Mouse (Mus musculus) heart, adult 2 months (tissue): ENCODE data around the gene Asic3. TPM values are rescaled to one million over a fixed set of nuclear protein-coding genes. Genes with fewer than 3 reads are reported as not detected.

Source experiments
- DNase-seq, 2 experiments: peaks; one replicate each; pipeline ENCODE4 v3.0.0; 2021
- H3K27ac ChIP-seq: fragments of 200-600 bp; 2 replicates; pipeline ENCODE4 v1.8.1; 2022
- H3K27me3 ChIP-seq: fragments of 200-500 bp; 2 replicates; pipeline ENCODE4 v1.6.1; 2012; ENCODE audit warnings: mild to moderate bottlenecking, low read length, inconsistent platforms, mixed read lengths; ENCODE audit not compliant: control insufficient read depth, insufficient read depth
- H3K36me3 ChIP-seq: fragments of 200-500 bp; 2 replicates; pipeline ENCODE4 v1.6.1; 2012; ENCODE audit warnings: low read length, inconsistent platforms; ENCODE audit not compliant: control insufficient read depth, insufficient read depth
- H3K4me1 ChIP-seq: fragments of 200-500 bp; 2 replicates; pipeline ENCODE4 v1.6.1; 2011; ENCODE audit warnings: low read length; ENCODE audit not compliant: control insufficient read depth, insufficient read depth
- H3K4me3 ChIP-seq: fragments of 200-600 bp; 2 replicates; pipeline ENCODE4 v1.8.1; 2022
- H3K79me2 ChIP-seq: fragments of 200-500 bp; replicated peaks from 2 replicates; pipeline ENCODE4 v1.6.1; 2012; ENCODE audit warnings: mild to moderate bottlenecking, inconsistent platforms, low read length, moderate library complexity, mixed read lengths; ENCODE audit not compliant: control insufficient read depth, insufficient read depth
- H3K9ac ChIP-seq: fragments of 200-500 bp; 2 replicates; pipeline ENCODE4 v1.6.1; 2012; ENCODE audit warnings: low read depth, mild to moderate bottlenecking, control low read depth, inconsistent platforms, low read length, mixed read lengths
- CTCF ChIP-seq: fragments of 200-600 bp; IDR thresholded peaks from 2 replicates; pipeline ENCODE4 v1.8.1; 2022; ENCODE audit warnings: antibody characterized with exemption, mild to moderate bottlenecking, moderate library complexity
- EP300 ChIP-seq: fragments of 200-500 bp; IDR thresholded peaks from 2 replicates; pipeline ENCODE4 v1.6.1; 2011; ENCODE audit warnings: low read depth, low read length, control low read depth; ENCODE audit not compliant: insufficient read depth
- POLR2A ChIP-seq: fragments of 200-500 bp; IDR thresholded peaks from 2 replicates; pipeline ENCODE4 v1.6.1; 2011; ENCODE audit warnings: mild to moderate bottlenecking, low read depth, low read length, control low read depth; ENCODE audit not compliant: insufficient read depth
- WGBS: fragments of 180-500 bp; shearing (Covaris S2); methylation state at CpG from one replicate; pipeline ENCODE4 v1.1.7; 2018; 5-methylcytosine and 5-hydroxymethylcytosine counted together
- intact Hi-C: fragments of 180-260 bp; cut with DNase I; formaldehyde crosslinking; loops from one replicate; pipeline ENCODE4 v1.15.1; 2025
- polyA plus RNA-seq: library from polyadenylated mRNA; depleted of rRNA; stranded (reverse); fragments of >200 nt; gene quantifications from 2 replicates; pipeline ENCODE4 v1.2.3, GENCODE M21; 2012
- total RNA-seq, 2 experiments: library from RNA; stranded (reverse); gene quantifications; 2 replicates each; pipeline ENCODE4 v1.2.3; 2021

Asic3 gene
- total and polyA plus RNA-seq, 3 experiments = 0.14 to 0.59 TPM; not detected in 1

- intact Hi-C loops = loop anchor here (2.0 to 10.0 kb wide), 2 partner anchors 19 to 389 kb away; no protein-coding TSS in a partner anchor
- Histone ChIP-seq H3K4me1 (peaks cover 3% of the 10 kb centered on the region; the same call in 1 of the 2 replicates), H3K9ac (peak overlapping the region; percentile 19), H3K27me3 (no peaks in the 10 kb centered on the region), H3K4me3 (peak overlapping the region; percentile 76), H3K27ac (peak overlapping the region; percentile 97), H3K79me2 (no peaks in the 10 kb centered on the region), H3K36me3 (no peaks in the 10 kb centered on the region)
- TF ChIP-seq CTCF (0 out of 2 replicates have a peak, but pooled peaks have one; percentile 11), EP300 (no peak), POLR2A (no peak)
- DNase-seq = no peak
- 57% methylated on average over 20 of the region's 20 CpGs for WGBS
Observed at GRCm38 (mm10) chr5:24445428-24446080, 32.4 kb downstream of the Asic3 start.

GRCm38 (mm10) chr5:24446630-24447029 lies 33.4 kb downstream of the Asic3 start:
- Histone ChIP-seq H3K4me3 (no peak overlapping the region), H3K27me3 (no peaks in the 10 kb centered on the region), H3K4me1 (peaks cover 3% of the 10 kb centered on the region; the same call in 1 of the 2 replicates), H3K9ac (no peak overlapping the region), H3K27ac (no peak overlapping the region), H3K36me3 (no peaks in the 10 kb centered on the region), H3K79me2 (no peaks in the 10 kb centered on the region)
- no peak for TF ChIP-seq POLR2A
- no peak for TF ChIP-seq EP300
- no peak for TF ChIP-seq CTCF
- intact Hi-C loops = loop anchor here (10.0 kb wide), 1 partner anchor 388 kb away; no protein-coding TSS in a partner anchor
- WGBS = 89% methylated on average over 7 of the region's 7 CpGs
- no peak for DNase-seq

GRCm38 (mm10) chr5:24447624-24448298 lies 34.6 kb downstream of the Asic3 start, which contains the start of gene Tmub1:
Tmub1 (minus strand) TSS chr5:24447854.
- no peaks in the 10 kb centered on the region for H3K27me3 ChIP-seq
- DNase-seq = peak; percentile 88 to 89
- peak within 1 kb of the TSS; percentile 79 for H3K9ac ChIP-seq
- intact Hi-C loops = loop anchor here (10.0 kb wide), 1 partner anchor 387 kb away; no protein-coding TSS in a partner anchor
- TF ChIP-seq POLR2A (0 out of 2 replicates have a peak, but pooled peaks have one; percentile 25), CTCF (no peak), EP300 (no peak)
- WGBS = 3% methylated on average over 34 of the region's 34 CpGs
- no peaks in the 10 kb centered on the region for H3K79me2 ChIP-seq
- no peaks in the 10 kb centered on the region for H3K36me3 ChIP-seq
- peak within 1 kb of the TSS; percentile 81 for H3K27ac ChIP-seq
- peak within 1 kb of the TSS; percentile 58 for H3K4me3 ChIP-seq
- peaks cover 3% of the 10 kb centered on the region; the same call in 1 of the 2 replicates for H3K4me1 ChIP-seq

- intact Hi-C loops = loop anchor here (2.0 kb wide), 1 partner anchor 27 kb away; no protein-coding TSS in a partner anchor
- peaks cover 25% of the 10 kb centered on the region for H3K4me1 ChIP-seq
Observed at GRCm38 (mm10) chr5:24451264-24452029, 38.3 kb downstream of the Asic3 start.

GRCm38 (mm10) chr5:24452030-24452690 lies 39.0 kb downstream of the Asic3 start, which contains the start of gene Agap3:
Agap3 (plus strand) TSS chr5:24452177.
- Histone ChIP-seq H3K27me3 (no peaks in the 10 kb centered on the region), H3K4me1 (peaks cover 27% of the 10 kb centered on the region), H3K79me2 (peaks cover 6% of the 10 kb centered on the region), H3K27ac (peak within 1 kb of the TSS; percentile 93), H3K9ac (peak within 1 kb of the TSS; percentile 90), H3K36me3 (no peaks in the 10 kb centered on the region), H3K4me3 (peak within 1 kb of the TSS; percentile 70)
- intact Hi-C loops = no loop called here
- peak; percentile 53 to 65 for DNase-seq
- TF ChIP-seq CTCF = no peak
- no peak for TF ChIP-seq POLR2A
- WGBS = 2% methylated on average over 76 of the region's 85 CpGs

More at GRCm38 (mm10) chr5:24451264-24452029, 38.3 kb downstream of the Asic3 start:
- WGBS = 5% methylated on average over 54 of the region's 66 CpGs
- peaks cover 4% of the 10 kb centered on the region; the same call in 1 of the 2 replicates for H3K79me2 ChIP-seq
- peak overlapping the region; percentile 90 for H3K9ac ChIP-seq
- peak; percentile 91 to 93 for DNase-seq
- peak; percentile 87 for TF ChIP-seq POLR2A
- TF ChIP-seq EP300 = peak; percentile 64; the same call in 1 of the 2 replicates
- TF ChIP-seq CTCF = peak; percentile 21; the same call in 1 of the 2 replicates
- H3K4me3 ChIP-seq = peak overlapping the region; percentile 70
- peak overlapping the region; percentile 93 for H3K27ac ChIP-seq
- no peaks in the 10 kb centered on the region for H3K36me3 ChIP-seq
- no peaks in the 10 kb centered on the region for H3K27me3 ChIP-seq
